Mouse (Mus musculus): ENCODE measurements around the gene Lhfpl1. TPM values are rescaled to one million over a fixed set of nuclear protein-coding genes. Genes with fewer than 3 reads are reported as not detected.

Gene Lhfpl1
- polyA plus RNA-seq, 1 experiment from 2014 or later = 1.3 TPM

Other genes with a start within 250 kb of the Lhfpl1 start
- 40.8 and 68.8 TPM in 2 replicates for gene Amot, start 156.1 kb upstream of the Lhfpl1 start, polyA plus RNA-seq (2016; fragmentation: Nextera tagmentation; extraction: Ambion mirVana)

Data from limb, embryonic 10.5 days (tissue).